Mouse (Mus musculus) MEL (cell line): ENCODE measurements around the gene Bcl2l14. TPM values are rescaled to one million over a fixed set of nuclear protein-coding genes. Genes with fewer than 3 reads are reported as not detected.

ENCODE experiments used
- DNase-seq: peaks from one replicate; pipeline ENCODE4 v3.0.0; 2011; ENCODE audit warnings: low read depth, low spot score
- H3K27ac ChIP-seq: 2 replicates; pipeline ENCODE4 v1.5.1; 2012; ENCODE audit warnings: low read depth, mild to moderate bottlenecking, control low read depth, low read length, moderate library complexity; ENCODE audit not compliant: control insufficient read depth
- H3K27me3 ChIP-seq, 2 experiments: fragments of 150-350 bp in 1 of 2; sonication (generic) in 1 of 2; 2 replicates each; pipeline ENCODE4 v1.6.1; 2012; ENCODE audit warnings: low read length in 2 of 2, mild to moderate bottlenecking in 2 of 2, improper control_type of control experiment in 1 of 2, moderate library complexity in 1 of 2; ENCODE audit not compliant: insufficient read depth in 2 of 2, control insufficient read depth in 1 of 2
- H3K36me3 ChIP-seq, 2 experiments: 2 replicates each; pipeline ENCODE4 v1.6.1; 2012 to 2014; ENCODE audit warnings: low read length in 2 of 2, improper control_type of control experiment in 1 of 2, inconsistent platforms in 1 of 2, mild to moderate bottlenecking in 1 of 2; ENCODE audit not compliant: insufficient read depth in 2 of 2, control insufficient read depth in 1 of 2
- H3K4me1 ChIP-seq, 2 experiments: fragments of 150-350 bp in 1 of 2; sonication (generic) in 1 of 2; 2 replicates each; pipeline ENCODE4 v1.6.1; 2012; ENCODE audit warnings: low read length in 2 of 2, improper control_type of control experiment in 1 of 2, mild to moderate bottlenecking in 1 of 2; ENCODE audit not compliant: insufficient read depth in 2 of 2, control insufficient read depth in 1 of 2
- H3K4me3 ChIP-seq, 2 experiments: fragments of 150-350 bp in 1 of 2; sonication (generic) in 1 of 2; 2 replicates each; pipeline ENCODE4 v1.5.1; 2012; ENCODE audit warnings: low read depth in 2 of 2, low read length in 2 of 2, mild to moderate bottlenecking in 2 of 2, moderate library complexity in 2 of 2, control low read depth in 1 of 2, improper control_type of control experiment in 1 of 2; ENCODE audit not compliant: control insufficient read depth in 1 of 2, insufficient read depth in 1 of 2
- H3K79me2 ChIP-seq: 2 replicates; pipeline ENCODE4 v1.6.1; 2012; ENCODE audit warnings: mild to moderate bottlenecking, low read length, moderate library complexity; ENCODE audit not compliant: control insufficient read depth, poor library complexity, insufficient read depth
- H3K9ac ChIP-seq: 2 replicates; pipeline ENCODE4 v1.6.1; 2012; ENCODE audit warnings: low read depth, mild to moderate bottlenecking, control low read depth, low read length, moderate library complexity; ENCODE audit not compliant: control insufficient read depth, poor library complexity, severe bottlenecking
- H3K9me3 ChIP-seq: fragments of 150-350 bp; sonication (generic); replicated peaks from 2 replicates; pipeline ENCODE4 v1.6.1; 2012; ENCODE audit warnings: mild to moderate bottlenecking, low read length, improper control_type of control experiment, moderate library complexity; ENCODE audit not compliant: insufficient read depth
- BHLHE40 ChIP-seq: IDR thresholded peaks from 2 replicates; pipeline ENCODE4 v1.6.1; 2012; ENCODE audit warnings: low read depth, mild to moderate bottlenecking, inconsistent platforms, low read length, improper control_type of control experiment, borderline replicate concordance
- CHD2 ChIP-seq: IDR thresholded peaks from 2 replicates; pipeline ENCODE4 v1.6.1; 2011; ENCODE audit warnings: low read length, improper control_type of control experiment
- CTCF ChIP-seq, 3 experiments: IDR thresholded peaks in 2 of 3; conservative IDR thresholded peaks in 1 of 3; 2 replicates each; pipeline ENCODE4 v1.5.1; 2011 to 2012; ENCODE audit warnings: low read length in 3 of 3, low read depth in 2 of 3, mild to moderate bottlenecking in 2 of 3, improper control_type of control experiment in 1 of 3, inconsistent platforms in 1 of 3, mixed read lengths in 1 of 3, moderate library complexity in 1 of 3; ENCODE audit not compliant: control insufficient read depth in 1 of 3, insufficient read depth in 1 of 3, poor library complexity in 1 of 3, severe bottlenecking in 1 of 3
- E2F4 ChIP-seq: IDR thresholded peaks from 2 replicates; pipeline ENCODE4 v1.6.1; 2011; ENCODE audit warnings: low read depth, low read length, improper control_type of control experiment, borderline replicate concordance
- ELF1 ChIP-seq: IDR thresholded peaks from 2 replicates; pipeline ENCODE4 v1.6.1; 2014; ENCODE audit warnings: low read depth, mild to moderate bottlenecking, inconsistent platforms, low read length, improper control_type of control experiment, moderate library complexity
- EP300 ChIP-seq, 2 experiments: IDR thresholded peaks; 2 replicates each; pipeline ENCODE4 v1.6.1; 2011; ENCODE audit warnings: improper control_type of control experiment in 2 of 2, low read length in 2 of 2, low read depth in 1 of 2, mild to moderate bottlenecking in 1 of 2
- ETS1 ChIP-seq: IDR thresholded peaks from 2 replicates; pipeline ENCODE4 v1.6.1; 2012; ENCODE audit warnings: low read depth, mild to moderate bottlenecking, inconsistent platforms, low read length, improper control_type of control experiment, moderate library complexity
- GATA1 ChIP-seq: IDR thresholded peaks from 2 replicates; pipeline ENCODE4 v1.6.1; 2011; ENCODE audit warnings: low read depth, low read length, improper control_type of control experiment
- JUND ChIP-seq: IDR thresholded peaks from 2 replicates; pipeline ENCODE4 v1.6.1; 2011; ENCODE audit warnings: low read depth, mild to moderate bottlenecking, improper control_type of control experiment, low read length
- MAX ChIP-seq: IDR thresholded peaks from 2 replicates; pipeline ENCODE4 v1.6.1; 2011; ENCODE audit warnings: low read length, improper control_type of control experiment
- MAZ ChIP-seq: IDR thresholded peaks from 2 replicates; pipeline ENCODE4 v1.6.1; 2012; ENCODE audit warnings: low read depth, mild to moderate bottlenecking, inconsistent platforms, low read length, improper control_type of control experiment
- MEF2A ChIP-seq: IDR thresholded peaks from 2 replicates; pipeline ENCODE4 v1.6.1; 2014; ENCODE audit warnings: low read depth, mild to moderate bottlenecking, inconsistent platforms, low read length, improper control_type of control experiment; ENCODE audit not compliant: poor library complexity, insufficient replicate concordance, severe bottlenecking; ENCODE audit errors: extremely low read depth
- MXI1 ChIP-seq: IDR thresholded peaks from 2 replicates; pipeline ENCODE4 v1.6.1; 2011; ENCODE audit warnings: mild to moderate bottlenecking, low read depth, low read length, improper control_type of control experiment
- MYB ChIP-seq: IDR thresholded peaks from 2 replicates; pipeline ENCODE4 v1.6.1; 2011; ENCODE audit warnings: mild to moderate bottlenecking, low read depth, low read length, improper control_type of control experiment
- MYC ChIP-seq: IDR thresholded peaks from 2 replicates; pipeline ENCODE4 v1.6.1; 2011; ENCODE audit warnings: low read depth, mild to moderate bottlenecking, low read length, improper control_type of control experiment, moderate library complexity
- NRF1 ChIP-seq: IDR thresholded peaks from 2 replicates; pipeline ENCODE4 v1.6.1; 2014; ENCODE audit warnings: low read depth, mild to moderate bottlenecking, inconsistent platforms, low read length, improper control_type of control experiment, moderate library complexity; ENCODE audit not compliant: poor library complexity, insufficient read depth, severe bottlenecking
- RAD21 ChIP-seq: IDR thresholded peaks from 2 replicates; pipeline ENCODE4 v1.6.1; 2011; ENCODE audit warnings: mild to moderate bottlenecking, low read depth, low read length, improper control_type of control experiment
- SIN3A ChIP-seq: IDR thresholded peaks from 2 replicates; pipeline ENCODE4 v1.6.1; 2012; ENCODE audit warnings: low read length, improper control_type of control experiment, inconsistent platforms
- SMC3 ChIP-seq: IDR thresholded peaks from 2 replicates; pipeline ENCODE4 v1.6.1; 2011; ENCODE audit warnings: low read depth, low read length, improper control_type of control experiment
- TCF12 ChIP-seq: IDR thresholded peaks from 2 replicates; pipeline ENCODE4 v1.6.1; 2014; ENCODE audit warnings: low read depth, mild to moderate bottlenecking, inconsistent platforms, low read length, improper control_type of control experiment, moderate library complexity
- USF2 ChIP-seq, 2 experiments: IDR thresholded peaks; 2 replicates each; pipeline ENCODE4 v1.6.1; 2011 to 2012; ENCODE audit warnings: improper control_type of control experiment in 2 of 2, low read length in 2 of 2, borderline replicate concordance in 1 of 2, inconsistent platforms in 1 of 2, low read depth in 1 of 2, mild to moderate bottlenecking in 1 of 2; ENCODE audit not compliant: insufficient read depth in 1 of 2
- ZC3H11A ChIP-seq: IDR thresholded peaks from 2 replicates; pipeline ENCODE4 v1.6.1; 2012; ENCODE audit warnings: low read depth, mild to moderate bottlenecking, inconsistent platforms, low read length, improper control_type of control experiment
- ZKSCAN1 ChIP-seq: IDR thresholded peaks from 2 replicates; pipeline ENCODE4 v1.6.1; 2012; ENCODE audit warnings: low read depth, mild to moderate bottlenecking, inconsistent platforms, low read length, improper control_type of control experiment, moderate library complexity
- ZMIZ1 ChIP-seq: IDR thresholded peaks from 2 replicates; pipeline ENCODE4 v1.6.1; 2012; ENCODE audit warnings: low read depth, mild to moderate bottlenecking, inconsistent platforms, low read length, improper control_type of control experiment, moderate library complexity
- polyA plus RNA-seq, 2 experiments: library from polyadenylated mRNA; stranded (reverse) in 1 of 2; unstranded in 1 of 2; fragments of >175 nt in 1 of 2; fragments of >200 nt in 1 of 2; gene quantifications; 2 replicates each; pipeline versions ENCODE4 v1.2.1 to v1.2.4; 2012; ENCODE audit warnings: low replicate concordance in 2 of 2, low read depth in 1 of 2; ENCODE audit not compliant: insufficient read length in 2 of 2, insufficient read depth in 1 of 2, missing spikeins in 1 of 2
- total RNA-seq: library from RNA; depleted of rRNA; stranded (reverse); fragments of 300-350 nt; gene quantifications from 2 replicates; pipeline ENCODE4 v1.2.3, GENCODE M21; 2012

Bcl2l14 gene
- total and polyA plus RNA-seq, 3 experiments = 0.65 to 1.4 TPM; not detected in 1

DNA sequence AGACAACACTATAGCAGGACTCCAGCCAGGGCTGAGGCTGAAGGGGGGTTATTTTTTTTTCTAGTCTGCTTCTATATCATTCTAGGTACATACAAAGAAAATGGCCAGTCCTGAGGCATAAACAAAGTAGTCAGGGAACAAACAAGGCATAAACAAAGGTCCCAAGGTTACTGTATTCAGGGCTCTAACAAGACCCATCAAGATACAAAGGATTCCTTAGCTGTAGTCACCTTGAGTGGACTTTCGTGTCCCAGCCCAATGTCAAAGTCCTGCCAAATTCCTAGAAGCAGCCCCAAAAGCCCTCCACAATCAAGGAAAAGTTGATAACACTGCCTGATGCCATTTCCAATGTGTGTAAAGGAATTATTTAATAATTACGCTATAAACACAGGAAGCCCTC lies 5.3 kb upstream of the Bcl2l14 start:
- TF ChIP-seq MAX = no peak
- no peak for TF ChIP-seq ZKSCAN1
- TF ChIP-seq MYB = no peak
- no peak for TF ChIP-seq ZMIZ1
- TF ChIP-seq NRF1 = no peak
- TF ChIP-seq BHLHE40 = no peak
- no peak for TF ChIP-seq USF2 (IDR thresholded peaks at IDR 0.05; ENCODE audit: borderline replicate concordance in 1 of 2, insufficient read depth in 1 of 2, low read depth in 1 of 2, low read length in 2 of 2)
- TF ChIP-seq E2F4 = no peak
- no peak for TF ChIP-seq MEF2A
- TF ChIP-seq CHD2 = no peak
- no peak for TF ChIP-seq GATA1
- no peak for TF ChIP-seq EP300 (IDR thresholded peaks at IDR 0.05; ENCODE audit: low read depth in 1 of 2, low read length in 2 of 2)
- no peak for TF ChIP-seq MAZ
- TF ChIP-seq ZC3H11A = no peak
- TF ChIP-seq TCF12 = no peak
- TF ChIP-seq MXI1 = no peak
- no peak for TF ChIP-seq MYC
- no peaks in the 10 kb centered on the region for H3K4me1 ChIP-seq
- DNase-seq = no peak
- H3K4me3 ChIP-seq = no peak overlapping the region
- H3K27me3 ChIP-seq = 0 out of 4 replicates have a peak, but pooled peaks cover 0 to 1% of the 10 kb centered on the region in 2 experiments
- H3K9ac ChIP-seq = no peak overlapping the region
- no peaks in the 10 kb centered on the region for H3K36me3 ChIP-seq
- H3K79me2 ChIP-seq = no peaks in the 10 kb centered on the region
- H3K9me3 ChIP-seq = no peaks in the 10 kb centered on the region
- H3K27ac ChIP-seq = no peak overlapping the region

DNA sequence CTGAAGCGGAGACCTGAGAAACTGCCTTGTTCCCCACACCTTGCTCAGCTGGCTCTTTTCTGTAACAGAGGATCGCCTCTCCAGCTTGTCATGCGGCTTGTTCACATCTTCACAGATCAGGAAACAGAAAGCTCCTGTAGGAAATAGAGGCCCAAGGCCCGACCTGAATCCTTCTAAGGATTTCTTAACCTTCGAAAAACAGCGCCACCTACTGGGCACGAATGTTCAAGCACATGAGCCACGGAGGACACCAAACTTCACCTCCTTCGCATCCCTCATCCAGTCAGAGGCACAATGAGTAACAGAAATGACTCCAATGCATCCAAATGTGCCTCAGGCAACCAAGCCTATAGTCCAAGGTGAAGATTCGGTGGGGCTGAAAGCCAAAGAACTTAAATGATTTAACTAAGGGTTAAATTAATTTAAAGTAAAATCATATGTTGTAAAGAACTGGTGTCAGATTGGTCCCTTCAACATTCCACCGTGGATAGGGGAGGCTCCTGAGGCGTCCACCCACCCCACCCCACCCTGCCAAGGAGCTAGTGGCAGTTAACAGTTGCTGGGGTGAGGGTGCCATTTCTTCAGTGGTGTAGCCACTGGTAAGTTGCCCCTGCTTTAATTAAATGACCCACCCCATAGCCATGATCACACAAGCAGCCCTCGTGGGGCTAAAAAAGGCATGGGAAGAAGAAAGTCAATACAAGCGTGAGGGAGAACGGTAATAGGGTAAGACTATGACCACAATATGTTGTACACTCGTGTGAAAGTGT lies 7.0 kb downstream of the Bcl2l14 start:
- TF ChIP-seq ELF1 (no peak), ETS1 (no peak), SMC3 (peak; percentile 81), MAZ (no peak), JUND (no peak), BHLHE40 (0 out of 2 replicates have a peak, but pooled peaks have one; percentile 8), CTCF (IDR thresholded peaks at IDR 0.05 in 2 of 3, conservative IDR thresholded peaks at IDR 0.05 in 1 of 3; ENCODE audit: control insufficient read depth in 1 of 3, insufficient read depth in 1 of 3, low read depth in 2 of 3, low read length in 3 of 3, poor library complexity in 1 of 3, severe bottlenecking in 1 of 3) (peak; percentile 74 to 86 (median 81)), MAX (0 out of 2 replicates have a peak, but pooled peaks have one; percentile 14), RAD21 (peak; percentile 71), ZC3H11A (peak; percentile 65), EP300 (IDR thresholded peaks at IDR 0.05; ENCODE audit: low read depth in 1 of 2, low read length in 2 of 2) (no peak), SIN3A (peak; percentile 17; the same call in 1 of the 2 replicates)
- TF ChIP-seq, all 39 proteins: peak for 7
- Histone ChIP-seq H3K9me3 (no peaks in the 10 kb centered on the region), H3K27ac (no peak overlapping the region), H3K4me3 (peak overlapping the region in 1 of 2 experiments; percentile 17; a peak in 1 of 4 replicates), H3K4me1 (peaks cover 0 to 6% of the 10 kb centered on the region in 2 experiments; a peak in 1 of 4 replicates), H3K36me3 (no peaks in the 10 kb centered on the region), H3K79me2 (no peaks in the 10 kb centered on the region), H3K27me3 (no peaks in the 10 kb centered on the region), H3K9ac (peak overlapping the region; percentile 35)
- DNase-seq = peak; percentile 85
